Mouse (Mus musculus): ENCODE measurements around the gene Nipsnap3a. TPM values are rescaled to one million over a fixed set of nuclear protein-coding genes. Genes with fewer than 3 reads are reported as not detected.

Gene Nipsnap3a
- total RNA-seq, 2 experiments from 2014 or later, result not detected

Other genes starting within 250 kb of the Nipsnap3a start
- gene Olfr275, start 174.7 kb upstream of the Nipsnap3a start, total RNA-seq (2021), result not detected
- gene Olfr273, start 130.0 kb upstream of the Nipsnap3a start, total RNA-seq (2021), result not detected
- gene Olfr272, start 70.1 kb upstream of the Nipsnap3a start, total RNA-seq (2021), result not detected
- gene Olfr270, start 24.7 kb upstream of the Nipsnap3a start, total RNA-seq (2021), result not detected
- gene Nipsnap3b, start 22.6 kb downstream of the Nipsnap3a start, total RNA-seq (2021), result 1 to 10 TPM; 1.2 to 3.2 TPM
- 1 to 10 TPM; 4.8 to 9.4 TPM for gene Abca1, start 170.6 kb downstream of the Nipsnap3a start, total RNA-seq (2021)